Mouse (Mus musculus): ENCODE measurements at regions not wholly inside any gene's neighbourhood (a gene's known extent, or its start where the extent isn't known, plus 50 kb on each side); places are given as distances from the start of the nearest gene placed in this dataset.

- no peak overlapping the region for H3K27ac ChIP-seq
- no peak for TF ChIP-seq CTCF (IDR thresholded peaks at IDR 0.05)
- intact Hi-C loops (cut with DNase I) = no loop called here
- no peak for DNase-seq (ENCODE audit: extremely low spot score in 1 of 2, low spot score in 2 of 2)
- no peak overlapping the region for H3K4me3 ChIP-seq
Measured at GRCm38 (mm10) chr11:71881841-71882240, 132.1 kb downstream of the Wscd1 start.

GRCm38 (mm10) chr11:71871297-71871696 is 121.6 kb downstream of the Wscd1 start:
- Histone ChIP-seq H3K27ac (no peak overlapping the region), H3K4me3 (no peak overlapping the region)
- no peak for TF ChIP-seq CTCF (IDR thresholded peaks at IDR 0.05)
- intact Hi-C loops (cut with DNase I) = no loop called here
- DNase-seq (ENCODE audit: extremely low spot score in 1 of 2, low spot score in 2 of 2) = no peak

- H3K4me3 ChIP-seq = no peak overlapping the region
- no peak for DNase-seq (ENCODE audit: extremely low spot score in 1 of 2, low spot score in 2 of 2)
- intact Hi-C loops (cut with DNase I) = no loop called here
- no peak overlapping the region for H3K27ac ChIP-seq
- TF ChIP-seq CTCF (IDR thresholded peaks at IDR 0.05) = no peak
Measured at GRCm38 (mm10) chr11:71866690-71867089, 117.0 kb downstream of the Wscd1 start.

- no peak for TF ChIP-seq CTCF (IDR thresholded peaks at IDR 0.05)
- no peak overlapping the region for H3K4me3 ChIP-seq
- intact Hi-C loops (cut with DNase I) = loop anchor here (10.0 kb wide), 1 partner anchor 167 kb away; no protein-coding TSS in a partner anchor
- DNase-seq (ENCODE audit: extremely low spot score in 1 of 2, low spot score in 2 of 2) = no peak
- H3K27ac ChIP-seq = no peak overlapping the region
Measured at GRCm38 (mm10) chr11:71857926-71858325, 108.2 kb downstream of the Wscd1 start.

GRCm38 (mm10) chr11:71855557-71855956 is 105.8 kb downstream of the Wscd1 start:
- no peak for DNase-seq (ENCODE audit: extremely low spot score in 1 of 2, low spot score in 2 of 2)
- intact Hi-C loops (cut with DNase I) = loop anchor here (10.0 kb wide), 1 partner anchor 169 kb away; no protein-coding TSS in a partner anchor
- no peak overlapping the region for H3K27ac ChIP-seq
- TF ChIP-seq CTCF (IDR thresholded peaks at IDR 0.05) = no peak; the same call in 1 of the 2 replicates
- H3K4me3 ChIP-seq = no peak overlapping the region

GRCm38 (mm10) chr11:71855058-71855457 is 105.3 kb downstream of the Wscd1 start:
- intact Hi-C loops (cut with DNase I) = loop anchor here (10.0 kb wide), 1 partner anchor 170 kb away; no protein-coding TSS in a partner anchor
- Histone ChIP-seq H3K27ac (no peak overlapping the region), H3K4me3 (no peak overlapping the region)
- TF ChIP-seq CTCF (IDR thresholded peaks at IDR 0.05) = no peak
- DNase-seq (ENCODE audit: extremely low spot score in 1 of 2, low spot score in 2 of 2) = no peak

- intact Hi-C loops (cut with DNase I) = loop anchor here (2.0 kb wide), 2 partner anchors 173 to 503 kb away; no protein-coding TSS in a partner anchor
- Histone ChIP-seq H3K4me3 (no peak overlapping the region), H3K27ac (no peak overlapping the region)
- TF ChIP-seq CTCF (IDR thresholded peaks at IDR 0.05) = peak; percentile 75
- no peak for DNase-seq (ENCODE audit: extremely low spot score in 1 of 2, low spot score in 2 of 2)
Measured at GRCm38 (mm10) chr11:71847684-71848367, 98.1 kb downstream of the Wscd1 start.

- no peak overlapping the region for H3K27ac ChIP-seq
- intact Hi-C loops (cut with DNase I) = no loop called here
- no peak overlapping the region for H3K4me3 ChIP-seq
- DNase-seq (ENCODE audit: extremely low spot score in 1 of 2, low spot score in 2 of 2) = no peak
- TF ChIP-seq CTCF (IDR thresholded peaks at IDR 0.05) = no peak
Measured at GRCm38 (mm10) chr11:71846496-71846895, 96.8 kb downstream of the Wscd1 start.

- intact Hi-C loops (cut with DNase I) = no loop called here
Measured at GRCm38 (mm10) chr11:71840635-71841443, 91.1 kb downstream of the Wscd1 start.

More at GRCm38 (mm10) chr11:71840635-71841443, 91.1 kb downstream of the Wscd1 start:
- Histone ChIP-seq H3K27ac (no peak overlapping the region), H3K4me3 (no peak overlapping the region)
- no peak for TF ChIP-seq CTCF (IDR thresholded peaks at IDR 0.05)
- no peak for DNase-seq (ENCODE audit: extremely low spot score in 1 of 2, low spot score in 2 of 2)

All from left cerebral cortex, adult 2 months (tissue).